Mouse (Mus musculus) left cerebral cortex, adult 11 months (tissue): ENCODE results near the gene Prkd3.

ENCODE experiments used
- DNase-seq: peaks from one replicate; pipeline ENCODE4 v3.0.0; 2022; ENCODE audit warnings: low spot score

Prkd3 gene

DNA sequence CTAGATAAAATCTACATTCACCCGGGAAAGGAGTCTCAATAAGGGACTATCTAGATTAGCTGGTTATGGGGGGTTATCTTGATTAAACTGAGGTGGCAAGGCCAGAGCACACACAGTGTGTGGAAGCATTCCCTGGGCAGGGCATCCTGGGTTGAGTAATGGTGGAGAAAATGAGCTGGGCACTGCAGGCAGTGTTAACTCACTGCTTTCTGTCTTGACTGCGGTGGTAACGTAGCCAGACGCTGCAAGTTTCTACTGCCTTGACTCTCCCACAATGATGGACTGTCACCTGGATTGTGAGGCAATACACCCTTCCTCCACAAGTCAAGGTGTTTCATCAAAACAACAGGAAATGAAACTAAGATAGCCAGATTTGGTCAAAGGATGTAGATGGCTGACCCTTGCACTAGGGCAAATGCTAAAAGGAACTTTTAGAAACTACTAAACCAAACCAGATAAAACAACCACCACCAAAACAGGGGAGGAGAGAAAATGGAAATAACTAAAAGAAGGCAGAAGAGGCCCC, 20.8 kb downstream of the Prkd3 start:
- DNase-seq, result no peak

- DNase-seq, result no peak
Observed at GRCm38 (mm10) chr17:78999189-78999588, 21.4 kb downstream of the Prkd3 start.

GRCm38 (mm10) chr17:78998130-78998529, 22.5 kb downstream of the Prkd3 start:
- DNase-seq, result no peak

GRCm38 (mm10) chr17:78994931-78995820, 25.4 kb downstream of the Prkd3 start:
- no peak for DNase-seq

DNA sequence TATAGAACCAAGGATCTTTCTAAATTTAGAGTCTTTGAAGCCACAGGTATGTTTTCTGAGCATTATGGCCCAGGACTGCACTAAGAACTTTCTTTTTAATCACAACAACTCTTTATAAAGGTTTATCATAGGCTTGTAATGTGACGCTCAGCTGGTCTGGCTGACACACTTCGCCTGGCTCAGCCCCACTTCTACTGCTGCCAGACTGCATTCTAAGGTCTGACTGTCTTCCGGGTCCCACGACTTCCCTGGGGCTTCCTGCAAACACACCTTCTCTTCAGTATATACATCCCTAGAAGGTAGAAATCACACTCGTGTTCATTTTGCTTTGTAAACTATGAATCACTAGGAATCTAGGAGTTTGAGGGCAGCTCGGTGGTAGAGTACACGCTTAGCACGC, 26.2 kb downstream of the Prkd3 start:
- no peak for DNase-seq

GRCm38 (mm10) chr17:78993670-78994069, 26.9 kb downstream of the Prkd3 start:
- peak; percentile 28 for DNase-seq

- DNase-seq, result no peak
Observed at GRCm38 (mm10) chr17:78992303-78993027, 28.2 kb downstream of the Prkd3 start.

GRCm38 (mm10) chr17:78991549-78991948, 29.1 kb downstream of the Prkd3 start:
- no peak for DNase-seq

DNA sequence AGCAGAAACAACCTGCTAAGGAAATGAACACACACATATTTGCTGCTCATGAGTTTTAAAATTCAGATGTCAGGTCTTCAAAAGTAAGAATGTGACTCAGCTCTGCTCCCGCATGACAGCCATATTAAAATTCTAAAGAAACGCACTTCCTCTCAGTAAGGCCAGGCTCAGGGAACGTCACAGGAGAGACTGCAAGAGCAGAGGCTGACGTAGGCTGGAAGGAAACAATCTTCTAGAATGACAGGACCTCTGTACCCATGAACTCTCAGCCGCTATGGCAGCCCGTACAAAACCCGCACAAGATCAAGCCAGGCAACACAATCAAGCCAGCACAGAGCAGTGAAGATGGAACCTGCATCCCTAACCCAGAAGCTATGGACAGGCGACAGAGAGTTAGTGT, 31.6 kb downstream of the Prkd3 start:
- no peak for DNase-seq

GRCm38 (mm10) chr17:78983736-78984135, 36.9 kb downstream of the Prkd3 start:
- DNase-seq, result no peak

DNA sequence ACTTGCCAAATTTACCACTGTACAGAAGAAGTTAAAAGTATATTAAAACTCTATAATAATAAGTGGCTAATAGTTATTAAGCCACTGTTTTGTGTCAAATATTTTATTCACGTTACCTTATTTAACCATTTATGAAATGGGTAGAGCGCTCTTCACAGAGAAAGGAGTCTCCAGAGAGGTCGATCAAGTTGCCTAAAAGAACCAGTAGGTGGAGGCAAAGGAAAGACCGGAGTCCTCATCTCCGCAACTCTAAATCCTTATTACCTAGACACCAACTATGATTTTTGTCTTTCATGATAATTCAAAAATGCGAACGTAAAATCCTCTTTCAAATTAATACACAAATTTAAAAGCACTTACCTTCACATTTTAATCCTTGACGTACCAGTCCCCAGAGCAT, 37.5 kb downstream of the Prkd3 start:
- no peak for DNase-seq

DNA sequence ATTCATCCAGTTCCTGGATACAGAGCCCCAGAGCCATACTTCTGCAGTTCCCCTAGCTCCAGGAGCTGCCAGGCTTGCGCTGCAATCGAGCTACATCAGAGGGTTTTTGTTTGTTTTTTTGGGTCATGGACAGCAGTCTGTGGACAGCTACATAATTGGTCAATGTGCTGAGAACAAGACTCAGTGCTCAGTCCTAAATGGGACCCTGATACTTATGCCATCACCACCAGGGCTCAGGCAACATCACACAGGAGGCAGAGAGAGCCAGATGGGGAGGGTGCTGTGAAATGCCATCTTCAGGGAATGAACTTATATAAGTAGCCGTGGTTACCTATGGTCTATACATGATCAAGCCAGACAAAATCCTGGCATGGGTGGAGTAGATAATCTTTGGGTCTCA, 52.1 kb downstream of the Prkd3 start:
- DNase-seq, result no peak

- no peak for DNase-seq
Observed at GRCm38 (mm10) chr17:78966092-78966883, 54.3 kb downstream of the Prkd3 start.

DNA sequence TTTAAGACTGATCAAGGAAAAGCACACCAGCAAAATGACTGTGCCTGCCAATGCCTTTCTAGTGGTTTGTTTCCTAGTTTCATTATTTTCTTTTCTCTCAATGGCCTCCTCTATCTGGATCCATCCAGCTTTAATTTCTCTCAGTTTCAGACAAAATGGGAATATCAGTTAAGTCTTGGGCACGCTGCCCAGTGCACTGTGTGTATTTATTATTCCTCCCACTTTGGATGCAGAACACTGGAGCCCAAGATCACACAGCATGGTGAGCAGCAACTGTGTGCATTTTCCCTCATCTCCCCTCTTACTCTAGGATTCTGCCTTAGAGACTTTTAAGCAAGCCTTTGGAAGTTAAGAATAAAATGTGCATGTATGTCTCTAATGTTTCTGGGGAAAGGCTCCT, 56.2 kb downstream of the Prkd3 start:
- DNase-seq, result peak; percentile 6

DNA sequence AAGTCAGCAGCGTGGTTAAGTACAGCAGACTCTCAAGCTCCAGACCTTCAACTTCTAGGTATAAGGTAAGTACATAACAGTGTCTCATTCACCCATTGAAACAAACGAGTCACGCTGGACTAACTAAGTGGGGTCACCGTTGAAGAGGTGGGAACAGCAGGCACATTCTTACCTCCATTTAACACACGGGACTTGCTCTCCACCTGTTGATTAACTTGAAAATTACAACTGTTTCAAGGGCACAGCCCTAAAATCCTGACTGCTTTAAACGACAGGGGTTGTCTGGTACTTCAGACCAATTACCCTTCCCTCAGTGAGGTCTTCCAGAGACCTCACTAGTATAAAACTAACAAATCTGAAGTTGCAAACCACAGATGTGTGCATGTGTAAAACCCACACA, 61.1 kb downstream of the Prkd3 start:
- DNase-seq, result no peak

DNA sequence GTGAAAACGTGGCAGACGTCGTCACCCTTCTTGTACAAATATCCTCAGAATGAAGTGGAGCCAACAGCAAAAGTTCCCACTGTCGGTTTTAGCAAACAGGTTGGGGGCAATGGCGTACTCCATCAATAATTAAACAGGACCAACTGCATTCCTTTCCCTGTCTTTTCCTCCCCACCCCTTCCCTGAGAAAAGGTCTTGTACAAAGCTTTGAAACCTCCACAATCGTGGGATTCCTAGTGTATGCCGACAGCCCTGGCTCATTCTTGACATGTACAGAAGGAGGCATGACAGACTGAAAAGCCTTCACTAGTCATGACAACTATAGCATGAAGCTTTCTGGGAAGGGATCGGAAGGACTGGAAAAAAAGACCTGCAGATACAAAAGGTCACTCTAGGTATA, 67.4 kb downstream of the Prkd3 start:
- DNase-seq, result no peak

DNA sequence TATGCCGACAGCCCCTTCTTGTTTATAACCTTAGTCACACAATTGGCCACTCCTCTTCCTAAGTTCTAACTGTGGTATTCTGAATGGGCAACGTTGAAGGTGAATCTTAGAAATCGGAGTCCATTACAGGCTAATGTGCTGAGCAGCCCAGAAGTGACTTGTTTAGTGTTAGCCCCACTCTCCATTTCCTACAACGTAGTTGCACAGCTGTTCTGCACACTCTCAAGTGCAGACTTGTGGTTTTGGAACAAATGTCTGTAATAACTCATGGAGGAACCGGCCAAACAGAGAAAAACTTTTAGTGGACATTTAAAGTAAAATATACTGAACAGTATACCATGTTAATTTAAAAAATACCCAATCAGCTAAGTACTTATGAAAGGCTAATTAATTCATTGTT, 68.5 kb downstream of the Prkd3 start:
- no peak for DNase-seq

DNA sequence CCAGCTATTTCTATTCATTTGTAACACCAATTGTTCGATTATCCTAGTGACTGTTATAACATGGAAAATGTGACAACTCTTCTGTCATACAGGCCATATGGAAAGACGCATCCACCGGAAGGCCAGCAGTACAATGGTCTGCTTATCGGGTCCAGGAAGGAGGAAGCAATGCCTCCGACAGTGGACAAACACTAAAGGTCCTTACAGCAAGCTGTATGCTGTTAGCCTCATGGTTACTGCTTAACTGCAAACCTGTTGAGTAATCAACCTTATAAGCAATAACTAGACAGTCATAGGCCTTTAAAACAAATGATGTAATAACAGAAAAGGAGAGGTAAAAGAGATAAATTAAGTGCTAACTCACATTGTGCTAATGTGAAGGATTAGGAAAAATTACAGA, 69.4 kb downstream of the Prkd3 start:
- no peak for DNase-seq

DNA sequence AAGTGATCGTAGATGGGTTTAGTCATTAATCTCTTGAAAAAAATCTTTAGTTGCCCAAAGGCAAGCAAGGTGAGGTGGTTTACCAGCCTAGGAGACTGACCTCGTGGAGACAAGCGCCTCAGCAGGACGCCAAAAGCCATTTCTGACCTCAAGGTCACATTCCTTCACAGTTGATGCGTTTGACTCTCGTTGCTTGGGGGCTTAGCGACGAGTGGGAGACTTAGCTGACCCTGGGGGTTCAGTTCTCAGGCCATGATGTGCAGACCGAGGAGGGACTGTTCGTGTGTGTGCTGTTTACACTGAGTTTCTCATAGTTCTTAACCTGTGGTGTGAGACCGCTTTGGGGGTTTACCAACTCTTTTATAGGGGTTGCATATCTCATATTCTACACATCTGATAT, 78.0 kb downstream of the Prkd3 start:
- no peak for DNase-seq

DNA sequence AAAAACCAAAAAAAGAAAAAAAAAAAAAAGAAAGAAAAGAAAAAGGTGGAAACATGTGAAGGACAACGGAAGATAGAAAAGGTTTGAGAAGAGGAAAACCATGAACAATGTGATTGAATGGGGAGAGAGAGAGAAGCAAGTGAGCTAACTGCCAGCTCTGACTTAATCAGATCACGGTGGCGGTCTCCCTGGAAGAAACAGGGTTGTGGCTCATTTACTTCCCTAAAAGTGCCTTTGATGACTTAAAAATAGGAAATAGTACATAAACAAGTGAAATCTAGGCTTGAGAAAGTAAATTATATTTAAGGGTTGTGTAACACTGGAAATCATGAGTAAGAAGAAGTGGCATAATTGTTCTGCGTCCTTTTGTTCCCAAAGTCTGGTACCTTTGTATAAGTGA, 81.7 kb downstream of the Prkd3 start:
- DNase-seq, result no peak

- DNase-seq, result no peak
Observed at GRCm38 (mm10) chr17:78937229-78937853, 83.3 kb downstream of the Prkd3 start.
